Mouse (Mus musculus) embryo, embryonic 11.5 days (tissue): ENCODE data around the gene Cd8b1.
A peak's percentile ranks its signal among the peaks of the same experiment; 100 is the strongest.
"Not testable (repeated sequence)": the region's sequence is repeated elsewhere in the genome, so short reads cannot be mapped to it uniquely, and the experiment has no call there.

Experiments used
- DNase-seq: peaks from one replicate; pipeline ENCODE4 v3.0.0-alpha.2; 2012; ENCODE audit warnings: low read depth, low spot score

The Cd8b1 gene

DNA sequence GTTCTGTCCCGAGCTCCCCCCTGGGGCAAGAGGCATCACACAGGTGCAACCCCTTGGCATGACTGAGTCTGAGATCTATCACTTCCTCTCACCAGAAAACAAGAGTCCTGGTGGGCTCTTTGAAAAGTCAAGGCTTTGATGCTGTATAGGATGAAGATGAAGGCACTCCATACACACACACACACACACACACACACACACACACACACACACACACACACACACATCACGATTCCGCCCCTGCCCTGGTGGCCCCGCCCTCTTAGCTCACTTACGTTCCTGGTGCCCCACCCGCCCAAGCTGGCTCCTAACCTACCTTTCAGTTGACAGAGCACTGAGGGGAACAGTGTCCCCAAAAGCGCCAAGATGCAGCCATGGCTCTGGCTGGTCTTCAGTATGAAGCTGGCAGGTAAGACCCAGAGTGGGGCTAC lies at the start of gene Cd8b1:
TSS of gene Cd8b1 (plus strand) at position 298 of the 431 bp plus-strand sequence.
- DNase-seq = no peak

DNA sequence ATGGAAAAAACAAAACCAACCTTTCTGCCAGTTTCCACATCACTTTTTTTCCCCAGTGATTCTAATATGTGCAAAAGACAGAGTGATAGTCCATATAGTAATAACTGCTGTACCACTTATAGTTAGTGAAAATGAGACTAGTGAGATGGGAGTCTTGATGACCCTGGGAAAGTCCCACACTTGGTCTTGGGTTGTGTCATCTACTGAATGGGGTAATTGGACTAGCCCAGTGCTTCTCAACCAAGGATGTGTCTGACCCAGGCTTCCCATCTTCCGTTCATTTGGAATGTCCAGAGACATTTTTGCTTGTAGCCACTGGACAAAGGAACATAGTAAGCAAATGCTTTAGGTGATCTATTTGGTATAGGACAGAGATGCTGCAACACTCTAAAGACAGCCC lies 48.9 kb upstream of the Cd8b1 start:
- DNase-seq = no peak

GRCm38 (mm10) chr6:71274621-71275020 lies 48.0 kb upstream of the Cd8b1 start:
- DNase-seq = no peak

DNA sequence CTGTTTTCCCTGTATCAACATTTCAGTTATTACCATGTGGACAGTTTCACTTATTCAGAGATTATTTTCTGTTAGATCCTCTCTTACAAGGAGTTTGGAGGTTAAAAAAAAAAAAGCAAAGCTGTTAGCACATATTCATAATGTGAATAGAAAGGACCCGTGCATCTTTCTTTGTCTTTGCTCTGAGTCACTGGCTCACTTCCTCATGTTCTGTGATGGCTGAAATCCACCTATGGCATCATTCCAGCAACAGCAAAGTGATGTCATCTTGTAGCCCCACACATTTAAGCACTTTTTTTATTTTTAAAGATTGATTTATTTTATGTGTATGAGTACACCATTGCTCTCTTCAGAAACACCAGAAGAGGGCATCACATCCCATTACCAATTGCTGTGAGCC lies 43.2 kb upstream of the Cd8b1 start:
- DNase-seq = no peak

DNA sequence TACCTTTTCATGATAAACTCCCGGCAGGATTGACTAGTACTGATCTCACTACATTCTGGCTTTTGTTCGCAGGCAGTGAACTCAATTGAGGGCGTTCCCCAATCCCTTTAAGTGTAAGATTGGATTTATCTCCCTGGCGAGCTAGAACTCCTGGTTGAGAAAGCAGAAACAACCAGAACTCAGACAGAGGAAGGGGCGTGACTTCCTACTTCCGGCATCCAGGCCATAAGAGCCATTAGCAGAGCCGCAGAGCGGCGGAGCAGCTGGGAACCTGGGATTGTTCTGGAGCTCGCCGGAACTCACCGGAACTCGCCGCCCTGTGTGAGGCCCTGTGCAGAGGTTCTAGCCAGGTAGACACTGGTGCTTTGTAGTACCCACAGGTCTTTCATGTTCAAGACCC lies 29.1 kb upstream of the Cd8b1 start:
- DNase-seq = no peak

DNA sequence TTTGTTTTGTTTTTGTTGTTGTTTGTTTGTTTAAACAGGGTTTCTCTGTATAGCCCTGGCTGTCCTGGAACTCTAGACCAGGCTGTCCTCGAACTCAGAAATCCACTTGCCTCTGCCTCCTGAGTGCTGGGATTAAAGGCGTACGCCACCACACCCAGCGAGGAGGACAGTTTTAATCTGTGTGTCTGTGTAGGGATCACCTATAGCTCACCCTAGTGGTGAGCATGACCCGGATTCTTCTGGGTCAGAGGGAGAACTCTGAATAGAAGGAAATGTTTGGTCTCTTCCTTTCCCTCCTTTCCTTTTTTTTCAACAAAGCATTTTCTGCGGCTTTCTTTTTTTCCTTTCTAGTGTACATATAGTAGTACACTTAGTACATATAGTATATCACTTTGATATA lies 27.3 kb upstream of the Cd8b1 start:
- DNase-seq = no peak

- DNase-seq = no peak
Measured at GRCm38 (mm10) chr6:71298051-71298450, 24.5 kb upstream of the Cd8b1 start.

DNA sequence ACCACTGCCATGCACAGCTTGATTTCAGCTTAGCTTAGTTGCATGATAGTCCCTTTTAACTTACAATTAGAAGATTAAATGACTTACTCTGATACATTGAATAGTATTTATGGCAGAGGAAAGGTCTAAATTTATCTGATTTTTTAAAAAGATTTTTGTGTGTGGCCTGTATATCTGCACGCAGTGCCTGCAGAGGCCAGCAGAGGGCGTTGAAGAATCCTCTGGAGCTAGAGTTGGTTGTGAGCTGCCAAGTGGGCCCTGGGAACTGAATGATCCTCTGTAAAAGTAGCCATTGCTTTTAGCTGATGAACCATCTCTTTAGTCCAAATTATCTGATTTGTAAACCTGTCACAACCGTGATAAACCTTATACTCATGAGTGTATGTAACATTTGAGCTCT lies 23.8 kb upstream of the Cd8b1 start:
- peak; percentile 16 for DNase-seq

- no peak for DNase-seq
Measured at GRCm38 (mm10) chr6:71302097-71302731, 20.4 kb upstream of the Cd8b1 start.

- DNase-seq = no peak
Measured at GRCm38 (mm10) chr6:71307486-71307885, 15.1 kb upstream of the Cd8b1 start.

DNA sequence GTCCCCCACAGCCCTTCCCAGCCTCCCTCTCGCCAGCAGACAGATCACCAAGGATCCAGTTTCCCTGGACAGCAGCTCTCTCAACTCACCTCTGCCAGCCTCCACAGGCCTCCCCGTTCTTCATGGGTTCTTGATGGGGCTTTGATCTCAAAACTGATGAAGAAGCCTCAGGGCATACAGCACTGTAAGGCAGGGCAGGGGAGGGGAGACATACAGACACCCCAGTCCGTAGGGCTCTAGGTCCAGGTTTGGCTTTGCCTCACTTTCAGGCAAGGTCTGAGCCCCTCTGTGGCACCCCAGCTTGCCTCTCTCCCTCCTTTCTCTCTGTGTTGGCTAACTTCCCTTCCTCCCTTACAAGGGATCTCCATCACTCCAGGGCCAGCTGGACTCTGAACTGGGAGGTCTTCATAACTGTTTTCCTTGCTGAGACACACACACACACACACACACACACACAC lies 733 bp upstream of the Cd8b1 start, which contains the start of gene Smyd1:
TSS of gene Smyd1 (minus strand) at position 408 of the 458 bp plus-strand sequence.
- no peak for DNase-seq

- no peak for DNase-seq
Measured at GRCm38 (mm10) chr6:71324816-71325215, 2.2 kb downstream of the Cd8b1 start.

- no peak for DNase-seq
Measured at GRCm38 (mm10) chr6:71329881-71330280, 7.3 kb downstream of the Cd8b1 start.

DNA sequence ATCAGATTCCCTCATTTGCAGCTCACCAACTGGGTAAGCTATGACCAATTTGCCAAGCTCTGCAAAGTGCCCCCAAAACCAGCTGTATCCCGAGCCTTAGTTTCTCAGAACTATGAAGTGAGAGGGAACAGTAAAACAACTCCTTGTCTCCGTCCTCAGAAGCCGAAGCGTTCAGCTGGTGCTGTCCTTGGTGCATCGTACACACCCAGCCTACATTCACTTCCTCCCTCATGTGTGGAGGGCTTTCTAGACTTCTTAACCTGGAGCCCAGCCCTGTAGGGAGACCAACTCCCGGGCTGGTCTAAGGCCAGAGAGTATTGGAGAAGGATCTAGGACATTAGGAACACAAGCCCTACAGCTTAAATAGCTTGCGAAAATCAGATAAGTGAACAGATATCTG lies 7.9 kb downstream of the Cd8b1 start:
- no peak for DNase-seq

DNA sequence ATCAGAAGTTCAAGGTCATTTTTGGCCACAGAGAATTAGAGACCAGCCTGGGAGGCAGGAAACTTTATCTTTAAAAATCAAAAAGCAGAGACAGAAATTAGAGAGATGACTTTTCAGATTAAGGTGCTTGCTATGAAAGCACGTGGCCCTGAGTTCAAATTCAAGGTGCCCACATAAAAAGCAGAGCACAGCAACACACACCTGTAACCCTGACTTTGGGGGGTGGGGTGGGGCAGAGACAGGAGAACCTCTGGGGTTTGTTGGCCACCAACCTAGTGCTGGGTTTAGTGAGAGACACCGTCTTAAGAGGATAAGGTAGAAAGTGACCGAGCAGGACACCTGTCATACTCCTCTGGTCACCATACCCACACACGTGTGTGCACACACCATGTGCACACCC lies 8.9 kb downstream of the Cd8b1 start:
- DNase-seq = not testable (repeated sequence)

DNA sequence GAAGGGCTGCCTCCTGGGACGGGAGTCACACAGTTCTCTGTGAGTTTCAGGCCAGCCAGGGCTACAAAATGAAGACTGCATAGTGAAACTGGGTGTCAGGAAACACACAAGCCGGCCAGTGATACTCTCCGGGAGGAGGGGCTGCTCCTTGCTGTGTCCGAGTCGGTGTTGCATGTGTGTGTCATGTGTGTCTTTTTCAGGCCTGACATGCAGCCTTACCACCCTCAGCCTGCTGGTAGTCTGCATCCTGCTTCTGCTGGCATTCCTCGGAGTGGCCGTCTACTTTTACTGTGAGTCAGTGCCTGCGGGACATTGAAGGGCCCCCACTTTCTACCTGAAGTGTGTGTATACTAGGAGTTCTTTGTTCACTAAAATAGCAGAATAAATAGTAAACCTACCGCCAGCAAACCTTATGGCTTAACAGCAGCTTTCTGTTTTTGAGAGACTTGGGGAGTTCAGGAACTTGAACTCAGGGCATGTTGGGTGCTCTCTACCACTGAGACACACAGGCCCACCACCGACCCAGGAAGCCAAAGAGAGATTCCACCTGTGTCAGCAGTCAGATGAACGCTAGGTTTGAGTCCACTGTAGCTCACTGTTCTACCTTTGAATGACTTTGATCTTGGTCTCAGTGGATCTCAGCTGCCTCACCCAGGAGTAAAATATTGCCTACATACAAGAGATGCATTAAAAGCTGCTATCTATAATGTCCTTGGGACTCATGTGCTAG lies 9.8 kb downstream of the Cd8b1 start:
- no peak for DNase-seq

DNA sequence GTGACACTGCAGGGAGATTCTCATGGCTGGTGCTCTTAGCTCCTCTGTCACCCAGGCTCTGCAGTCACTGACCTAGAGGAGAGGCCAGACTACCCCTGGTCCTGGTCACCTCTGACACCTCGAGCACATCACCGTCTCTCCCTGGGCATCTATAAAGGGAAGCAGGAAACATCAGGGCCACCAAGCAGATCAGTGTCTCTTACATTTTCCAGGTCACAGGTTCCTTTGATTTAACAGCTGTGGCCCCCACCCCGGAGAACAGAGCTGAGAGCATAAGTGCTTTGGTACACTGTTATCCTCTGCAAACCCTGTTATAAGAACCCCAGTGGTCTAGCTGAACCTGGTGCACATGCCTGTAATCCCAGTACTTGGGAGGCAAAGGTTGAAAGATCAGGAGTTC lies 10.4 kb downstream of the Cd8b1 start:
- DNase-seq = no peak

DNA sequence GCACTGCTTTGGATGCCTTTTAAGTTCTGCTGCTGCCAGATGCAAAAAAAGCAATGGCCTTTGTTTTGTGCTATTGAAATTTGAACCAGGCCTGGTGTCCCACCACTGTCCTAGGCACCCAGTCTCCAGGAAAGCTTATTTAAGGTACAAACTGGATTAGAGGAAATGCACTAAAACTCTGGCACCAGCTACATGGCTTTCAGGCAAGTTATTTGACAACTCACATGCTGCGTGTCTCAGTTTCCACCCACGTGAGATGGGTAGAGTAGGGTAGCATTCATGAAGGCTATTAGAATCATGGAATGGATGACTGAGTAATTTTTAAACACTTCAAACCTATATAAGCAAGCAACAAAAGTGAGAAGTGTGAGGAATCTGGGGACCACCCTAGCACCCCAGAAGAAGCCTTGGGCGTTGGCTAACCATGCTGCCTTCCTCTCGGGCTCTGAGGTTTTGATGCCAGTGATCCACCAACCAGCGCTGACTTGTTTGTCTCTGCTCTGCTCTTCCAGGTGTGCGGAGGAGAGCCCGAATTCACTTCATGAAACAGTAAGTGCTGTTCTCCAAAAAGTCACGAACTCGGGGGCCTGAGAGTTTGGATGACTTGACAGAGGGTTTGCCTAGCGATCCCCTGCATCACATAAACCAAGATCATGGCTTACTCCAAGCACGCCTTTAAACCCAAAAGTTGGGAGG lies 11.1 kb downstream of the Cd8b1 start:
- no peak for DNase-seq

DNA sequence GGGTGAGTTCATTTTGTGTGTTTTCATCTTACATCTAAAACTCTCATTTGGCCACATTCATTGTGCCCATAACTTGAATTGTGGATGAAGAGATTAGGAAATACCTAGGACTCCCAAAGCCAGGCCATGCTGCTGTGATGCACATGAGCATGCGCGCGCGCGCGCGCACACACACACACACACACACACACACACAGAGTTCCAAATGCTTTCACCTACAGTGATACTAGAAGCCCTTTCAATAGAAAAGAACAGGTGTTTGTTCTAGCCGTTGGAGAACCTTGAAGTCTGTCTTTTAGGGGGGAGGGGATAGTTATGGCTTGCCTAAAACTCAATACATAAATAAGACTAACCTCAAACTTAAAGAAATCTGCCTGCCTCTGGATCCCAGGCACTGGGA lies 15.1 kb downstream of the Cd8b1 start:
- DNase-seq = no peak

DNA sequence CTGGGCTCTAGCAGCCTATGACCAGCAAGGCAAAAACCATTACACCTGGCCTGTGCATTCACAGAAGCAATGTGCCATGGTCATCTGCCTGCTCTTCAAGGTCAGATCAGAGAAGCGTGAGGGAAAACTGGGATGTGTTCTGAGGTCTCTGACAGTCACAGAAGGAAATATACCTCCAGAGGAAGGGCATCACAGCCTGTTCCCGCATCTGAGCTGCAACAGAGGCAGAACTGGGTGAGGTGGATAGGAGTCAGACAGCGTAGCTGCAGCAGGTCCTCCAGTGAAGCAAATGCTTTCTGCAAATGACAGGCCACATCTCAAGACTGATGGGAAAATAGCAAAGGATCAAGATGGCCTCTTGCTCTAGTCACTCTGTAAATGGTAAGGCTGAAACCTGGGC lies 16.4 kb downstream of the Cd8b1 start:
- DNase-seq = no peak

GRCm38 (mm10) chr6:71339351-71339750 lies 16.8 kb downstream of the Cd8b1 start:
- no peak for DNase-seq

- DNase-seq = no peak
Measured at GRCm38 (mm10) chr6:71341179-71341578, 18.6 kb downstream of the Cd8b1 start.

DNA sequence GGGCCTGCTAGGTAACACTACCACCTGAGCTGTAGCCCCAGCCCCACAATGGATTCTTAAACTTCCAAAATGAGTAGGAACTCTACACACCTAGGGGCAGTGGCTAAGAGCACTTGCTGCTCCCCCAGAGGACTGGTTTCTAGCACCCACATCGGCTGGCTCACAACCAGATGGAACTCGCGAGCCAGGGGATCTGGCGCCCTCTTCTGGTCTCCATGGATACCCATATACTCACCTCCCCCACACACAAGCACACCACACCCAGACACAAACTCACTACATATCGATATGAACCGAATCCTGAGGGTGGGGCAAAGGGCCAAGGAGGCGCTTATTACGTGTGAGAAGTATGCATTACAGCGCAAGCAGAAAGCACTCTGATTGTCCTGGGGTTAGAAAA lies 25.4 kb downstream of the Cd8b1 start:
- DNase-seq = no peak
